Mouse (Mus musculus): Measurements from ENCODE around the gene Ttc9.

The Ttc9 gene

DNA sequence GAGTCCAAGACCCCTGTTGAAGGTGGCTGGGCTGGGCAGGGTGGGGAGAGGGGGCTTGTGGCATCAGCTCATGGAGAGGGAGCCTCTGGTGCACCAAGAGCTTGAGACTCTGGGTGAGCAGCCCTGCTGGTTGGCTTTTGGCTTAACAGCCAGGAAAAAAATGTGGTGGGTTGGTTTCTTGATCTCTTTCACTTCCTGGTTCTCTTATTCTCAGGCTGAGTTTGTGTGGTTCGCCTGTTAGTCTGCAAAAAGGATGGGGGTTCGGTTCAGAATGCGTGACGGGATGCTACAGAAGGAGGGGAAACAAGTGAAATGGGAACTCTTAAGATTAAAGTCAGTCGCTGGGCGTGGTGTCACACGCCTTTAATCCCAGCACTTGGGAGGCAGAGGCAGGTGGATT lies 27.0 kb downstream of the Ttc9 start:
- no peak for DNase-seq (ENCODE audit: low spot score)

DNA sequence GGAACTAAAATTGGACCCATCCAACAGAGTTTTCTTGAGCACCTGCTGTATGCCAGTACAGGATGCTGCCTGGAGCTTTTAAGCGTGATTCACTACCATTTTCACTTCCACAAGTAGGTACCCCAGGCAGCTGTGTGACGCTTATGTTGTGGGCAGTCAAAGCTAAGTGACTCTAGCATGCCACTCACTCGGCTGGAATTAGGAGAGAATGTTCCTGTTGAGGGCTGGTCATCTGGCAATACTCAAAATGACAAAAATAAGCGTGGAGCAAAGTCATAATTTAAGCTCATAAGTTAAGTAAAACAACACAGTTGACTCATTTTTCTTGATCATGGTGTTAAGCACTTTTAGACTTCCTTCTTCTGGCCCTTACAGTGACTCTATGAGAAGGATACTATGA lies 31.0 kb downstream of the Ttc9 start:
- no peak for DNase-seq (ENCODE audit: low spot score)

DNA sequence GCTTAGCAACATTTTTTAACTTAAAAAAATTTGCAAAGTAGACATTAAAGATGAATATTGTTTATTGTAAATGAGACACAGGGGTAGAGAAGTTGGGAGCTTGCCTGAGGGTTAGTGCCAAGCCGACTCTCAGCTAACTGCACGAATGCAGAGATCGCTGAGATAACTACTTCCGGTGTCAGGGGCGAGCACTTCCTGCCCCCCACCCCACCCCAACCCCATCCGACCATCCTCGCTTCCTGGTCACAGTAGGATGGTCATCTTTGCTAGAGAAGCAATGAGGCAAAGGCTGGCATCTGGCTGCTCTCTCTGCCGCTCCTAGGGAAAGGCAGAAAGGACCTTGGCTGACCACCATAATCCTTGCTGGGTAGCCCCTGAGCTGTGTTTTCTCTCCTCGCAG lies 32.1 kb downstream of the Ttc9 start:
- no peak for DNase-seq (ENCODE audit: low spot score)

DNA sequence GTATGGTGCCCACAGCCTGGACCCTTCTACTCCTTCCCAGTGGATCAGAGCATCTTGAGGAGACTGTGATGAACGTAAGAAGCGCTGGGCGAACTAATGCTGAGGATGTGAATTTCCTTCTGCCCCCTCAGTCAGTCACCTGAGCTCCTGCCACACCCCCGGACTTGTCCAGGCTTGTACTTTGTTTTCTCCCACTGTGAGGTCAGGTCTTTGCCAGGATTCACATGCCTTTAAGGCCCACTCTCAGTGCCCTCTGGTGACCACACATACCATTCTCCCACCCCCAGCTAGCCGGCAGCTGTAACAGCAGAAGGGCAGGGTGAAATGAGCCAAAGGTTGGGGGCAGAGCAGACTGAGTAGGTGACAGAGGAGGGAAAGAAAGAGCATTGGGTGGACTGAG lies 32.9 kb downstream of the Ttc9 start:
- no peak for DNase-seq (ENCODE audit: low spot score)

DNA sequence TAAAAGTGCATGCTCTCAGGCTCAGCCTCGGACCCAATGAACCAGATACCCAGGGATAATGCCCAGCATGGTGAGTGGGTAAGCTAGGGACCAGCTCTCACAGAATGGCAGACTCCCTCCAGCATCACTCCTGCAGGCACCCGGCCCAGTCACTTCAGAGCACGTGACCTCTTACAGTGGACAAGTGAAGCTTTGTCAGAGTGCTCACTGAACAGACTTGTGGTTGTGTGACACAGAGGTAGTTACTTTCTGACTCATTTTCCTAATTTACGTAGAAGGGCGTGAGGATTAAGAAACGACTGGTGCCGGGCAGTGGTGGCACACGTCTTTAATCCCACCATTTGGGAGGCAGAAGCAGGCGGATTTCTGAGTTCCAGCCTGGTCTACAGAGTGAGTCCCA lies 37.4 kb downstream of the Ttc9 start:
- no peak for DNase-seq (ENCODE audit: low spot score)

DNA sequence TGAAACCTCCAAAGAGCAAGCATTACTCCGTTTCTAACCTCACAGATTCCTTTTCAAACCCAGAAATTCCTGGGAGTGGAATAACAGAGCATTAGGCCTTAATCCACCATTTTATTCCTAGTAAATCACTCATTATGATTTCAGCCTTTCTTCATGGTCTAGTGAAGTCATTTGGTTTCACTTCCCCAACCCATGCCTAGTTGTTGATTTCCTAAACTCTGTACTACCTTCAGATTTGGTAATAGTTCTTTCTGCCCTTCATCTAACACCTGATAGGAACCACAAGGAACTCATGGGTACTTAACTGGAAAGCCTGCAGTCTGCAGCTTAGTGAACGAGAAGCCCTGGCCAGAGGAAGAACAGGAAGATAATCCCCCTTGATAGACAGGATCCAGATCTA lies 44.5 kb downstream of the Ttc9 start:
- no peak for DNase-seq (ENCODE audit: low spot score)

DNA sequence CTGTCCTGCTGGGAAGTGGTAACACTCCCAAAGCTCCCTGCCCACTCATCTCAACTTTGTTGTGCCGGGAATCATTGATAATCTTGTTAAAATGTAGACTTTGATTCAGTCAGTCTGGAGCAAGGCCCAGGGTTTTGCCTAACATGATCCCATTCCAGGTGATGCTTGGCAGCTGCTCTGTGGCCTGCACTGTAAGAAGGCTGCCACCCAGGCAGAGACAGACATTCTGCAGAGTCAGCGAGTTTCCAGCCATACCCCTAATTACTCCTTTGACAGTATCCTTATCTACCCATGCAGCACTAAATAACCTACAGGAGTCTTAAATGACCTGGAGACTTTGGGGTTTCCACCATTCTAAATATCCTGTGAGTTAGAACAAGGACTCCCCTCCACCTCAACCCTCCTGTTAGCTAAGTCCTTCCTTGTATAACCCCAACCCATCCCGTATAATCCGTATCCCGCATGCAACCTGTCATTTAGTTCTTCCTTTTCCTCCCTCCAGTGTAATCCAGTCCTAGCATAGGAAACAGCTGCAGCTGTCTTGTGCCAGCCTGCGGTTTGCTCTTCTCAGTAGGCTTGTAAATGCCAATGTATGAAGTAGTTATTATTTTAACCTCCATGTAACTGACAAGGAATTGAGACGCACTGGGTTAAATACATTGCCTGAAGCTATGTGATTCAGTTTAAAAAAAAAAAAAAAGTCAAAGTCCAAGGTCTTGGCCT lies 48.9 kb downstream of the Ttc9 start:
- no peak for DNase-seq (ENCODE audit: low spot score)

DNA sequence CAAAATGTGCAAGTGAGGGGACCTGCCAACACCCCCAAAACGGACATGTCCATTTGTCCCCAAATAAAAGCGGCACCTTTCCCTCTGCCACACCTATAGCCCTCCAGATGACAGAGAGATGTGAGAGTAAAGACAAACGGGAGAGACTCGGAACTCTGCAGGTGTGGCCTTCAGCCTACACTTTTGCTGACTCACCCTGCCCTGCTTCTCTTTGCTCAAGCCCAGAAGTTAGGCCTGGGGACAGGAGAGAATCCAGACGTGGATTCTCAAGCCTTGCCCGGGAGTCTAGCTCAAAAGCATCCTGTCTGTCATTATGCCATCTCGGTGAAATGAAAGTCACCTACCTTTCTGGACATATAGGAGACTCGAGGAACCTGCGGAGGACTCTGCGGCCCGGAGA lies 52.3 kb downstream of the Ttc9 start:
- no peak for DNase-seq (ENCODE audit: low spot score)

DNA sequence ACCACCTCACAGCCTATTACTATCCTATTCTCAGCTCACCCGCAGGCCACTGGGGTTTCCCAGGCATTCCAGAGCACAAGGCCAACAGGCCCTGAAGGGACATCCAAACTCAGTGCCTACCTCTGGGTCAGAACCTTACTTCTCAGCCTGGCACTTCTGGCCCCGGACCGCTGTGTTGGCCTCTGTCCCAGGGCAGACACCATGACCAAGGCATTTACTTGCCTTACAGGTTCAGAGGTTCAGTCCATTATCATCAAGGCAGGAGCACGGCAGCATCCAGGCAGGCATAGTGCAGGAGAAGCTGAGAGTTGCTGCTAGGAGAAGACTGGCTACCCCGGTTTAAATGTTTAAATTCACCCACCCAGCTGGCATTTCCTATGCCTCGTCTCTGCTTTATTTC lies 53.0 kb downstream of the Ttc9 start:
- no peak for DNase-seq (ENCODE audit: low spot score)

DNA sequence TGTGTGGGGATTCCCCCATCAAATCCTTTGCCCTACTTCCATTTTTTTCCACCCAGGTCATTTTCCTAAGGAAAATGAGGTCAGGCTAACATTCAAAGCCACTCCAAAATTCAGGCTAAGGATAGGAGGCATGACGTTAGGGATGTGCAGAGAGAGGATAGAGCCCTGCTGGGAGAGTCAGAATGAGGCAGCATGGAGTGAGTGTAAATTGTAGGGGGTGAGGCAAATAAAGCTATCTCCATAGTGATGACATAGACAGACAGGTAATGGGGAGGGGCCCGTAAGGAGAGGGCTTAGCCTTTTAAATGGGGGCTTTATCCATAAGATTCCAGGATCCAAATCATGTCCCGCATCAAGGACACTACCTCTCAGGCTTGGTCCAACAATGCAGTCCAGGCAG lies 54.9 kb downstream of the Ttc9 start:
- DNase-seq (ENCODE audit: low spot score): no peak

DNA sequence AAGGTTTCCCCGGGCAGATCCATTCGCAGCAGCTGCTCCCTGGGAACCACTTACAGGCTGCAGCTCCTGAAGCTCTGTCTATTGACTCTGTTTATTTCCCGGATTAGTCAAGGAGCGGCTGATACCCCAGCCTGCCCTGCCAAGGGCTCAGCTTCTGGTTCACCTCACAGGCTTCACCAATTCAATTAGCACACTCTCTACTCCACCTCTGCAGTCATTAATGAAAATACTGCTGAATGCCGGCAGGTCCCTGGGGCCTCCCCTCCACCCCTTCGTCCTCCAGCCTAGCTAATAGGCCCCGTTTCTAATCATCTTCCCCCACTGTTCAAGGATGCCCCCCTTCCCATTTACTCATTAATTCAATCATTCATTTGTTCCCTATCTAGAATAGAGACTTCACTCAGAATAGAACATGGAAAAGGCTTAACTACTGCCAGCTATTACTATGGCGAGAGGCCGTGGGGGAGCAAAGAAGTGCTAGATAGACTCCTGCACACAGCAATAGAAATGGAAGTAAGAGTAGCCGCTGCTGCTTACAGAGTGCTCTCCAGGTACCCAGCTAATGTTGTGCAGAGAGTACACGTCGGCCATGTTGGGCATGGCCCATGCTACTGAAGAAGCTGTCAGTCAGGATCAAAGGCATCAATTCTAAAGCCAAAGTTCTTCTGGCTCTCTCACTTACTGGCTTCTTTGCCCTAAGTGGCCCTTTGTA lies 55.5 kb downstream of the Ttc9 start:
- DNase-seq (ENCODE audit: low spot score): no peak

DNA sequence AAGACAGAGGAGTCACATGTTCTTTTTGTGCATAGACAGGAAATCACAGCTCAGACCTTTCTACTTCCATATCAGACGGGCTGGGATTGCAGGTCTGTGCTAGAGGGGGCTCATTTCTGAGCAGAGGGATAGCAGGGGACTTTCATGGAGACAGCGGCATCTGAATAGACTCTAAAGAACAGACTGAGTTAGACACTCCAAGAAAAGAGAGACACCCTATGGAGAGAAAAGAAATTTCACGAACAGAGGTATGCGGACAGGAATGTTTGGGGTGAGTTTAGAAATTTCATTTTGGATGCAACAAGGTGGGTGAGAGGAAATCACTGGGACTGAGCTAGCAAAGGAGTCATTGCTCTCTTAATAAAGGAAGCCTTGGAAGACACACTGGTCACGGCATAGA lies 56.8 kb downstream of the Ttc9 start:
- no peak for DNase-seq (ENCODE audit: low spot score)

DNA sequence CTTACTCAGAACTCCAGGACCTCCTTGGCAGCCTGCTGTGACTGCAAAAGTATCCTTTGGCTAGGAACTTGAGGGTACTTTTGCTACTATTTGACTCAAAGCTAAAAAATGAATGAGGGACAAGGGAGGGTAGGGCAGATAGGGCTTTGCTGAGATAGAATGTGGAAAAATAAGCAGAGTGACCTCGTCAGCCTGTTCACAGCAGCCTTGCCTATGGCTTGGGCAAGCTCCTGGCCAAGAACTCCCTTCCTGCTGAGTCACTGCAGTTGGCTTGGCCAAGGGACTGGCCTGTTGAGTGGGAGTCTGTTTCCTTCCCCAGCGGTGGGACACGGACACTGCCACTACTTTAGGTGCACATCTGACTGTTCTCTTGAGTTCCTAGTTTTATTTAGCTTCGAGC lies 57.5 kb downstream of the Ttc9 start:
- DNase-seq (ENCODE audit: low spot score): peak; percentile 43

DNA sequence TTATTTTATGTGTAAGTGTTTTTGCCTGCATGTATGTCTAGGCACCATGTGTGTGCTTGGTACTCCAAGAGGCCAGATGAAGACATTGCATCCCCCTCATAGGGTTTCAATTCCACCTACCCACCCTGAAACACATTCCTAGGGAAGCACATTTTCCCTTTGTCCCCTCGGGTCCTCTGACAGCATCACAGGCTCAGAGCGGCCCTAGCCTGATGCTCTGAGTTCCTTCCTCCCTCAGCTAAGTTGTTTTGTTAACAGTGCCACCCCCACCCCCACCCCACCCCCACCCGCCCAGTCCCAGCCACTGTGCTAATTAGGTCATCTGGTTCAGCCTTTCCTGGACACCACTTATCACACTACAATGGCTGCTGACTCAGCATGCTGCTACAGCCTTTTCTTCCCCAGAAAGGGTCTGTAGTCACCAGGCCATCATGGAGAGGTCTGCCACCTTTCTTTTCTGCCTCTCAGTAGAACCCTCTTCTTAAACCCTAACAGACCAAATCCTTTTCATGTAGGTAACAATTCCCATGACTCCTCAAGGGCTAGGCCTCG lies 58.5 kb downstream of the Ttc9 start:
- DNase-seq (ENCODE audit: low spot score): no peak

DNA sequence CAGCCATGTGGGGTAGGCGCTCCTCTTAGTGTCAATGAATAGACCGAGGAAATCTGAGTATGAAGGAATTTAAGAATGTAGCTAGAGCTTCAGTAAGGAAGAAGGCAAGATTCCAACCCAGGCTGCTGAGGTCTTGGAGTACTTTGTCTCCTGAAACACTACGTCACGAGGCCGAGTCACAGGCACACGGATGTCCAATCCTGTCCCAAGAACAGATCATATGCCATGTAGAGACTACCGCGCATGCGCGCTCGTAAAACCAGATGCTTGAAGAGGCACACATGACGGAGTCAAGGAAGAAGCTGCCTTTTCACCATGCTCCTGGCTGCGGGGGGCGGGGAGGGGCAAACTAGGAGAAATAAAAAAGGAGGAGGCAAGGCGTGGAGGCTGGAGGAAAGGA lies 59.1 kb downstream of the Ttc9 start:
- peak; percentile 28 for DNase-seq (ENCODE audit: low spot score)

DNA sequence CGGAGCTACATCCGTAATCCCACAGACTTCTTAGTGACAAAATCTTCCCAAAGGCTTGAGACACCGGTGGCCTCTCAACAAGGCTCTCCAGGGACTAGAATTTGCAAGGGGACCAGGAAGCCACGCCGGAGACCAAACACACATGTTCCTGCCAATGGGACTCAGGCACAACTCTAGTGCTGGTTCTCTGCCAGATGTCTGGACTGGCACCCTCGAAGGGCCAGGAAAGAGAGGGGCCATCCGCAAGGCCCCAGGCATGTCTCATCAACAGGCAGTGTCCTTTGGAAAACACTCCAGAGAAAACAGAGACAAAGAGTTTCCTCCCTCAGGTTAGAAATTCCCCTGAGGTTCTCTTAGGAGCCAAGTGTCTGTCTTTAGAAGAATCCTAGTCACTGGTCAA lies 59.7 kb downstream of the Ttc9 start:
- no peak for DNase-seq (ENCODE audit: low spot score)

DNA sequence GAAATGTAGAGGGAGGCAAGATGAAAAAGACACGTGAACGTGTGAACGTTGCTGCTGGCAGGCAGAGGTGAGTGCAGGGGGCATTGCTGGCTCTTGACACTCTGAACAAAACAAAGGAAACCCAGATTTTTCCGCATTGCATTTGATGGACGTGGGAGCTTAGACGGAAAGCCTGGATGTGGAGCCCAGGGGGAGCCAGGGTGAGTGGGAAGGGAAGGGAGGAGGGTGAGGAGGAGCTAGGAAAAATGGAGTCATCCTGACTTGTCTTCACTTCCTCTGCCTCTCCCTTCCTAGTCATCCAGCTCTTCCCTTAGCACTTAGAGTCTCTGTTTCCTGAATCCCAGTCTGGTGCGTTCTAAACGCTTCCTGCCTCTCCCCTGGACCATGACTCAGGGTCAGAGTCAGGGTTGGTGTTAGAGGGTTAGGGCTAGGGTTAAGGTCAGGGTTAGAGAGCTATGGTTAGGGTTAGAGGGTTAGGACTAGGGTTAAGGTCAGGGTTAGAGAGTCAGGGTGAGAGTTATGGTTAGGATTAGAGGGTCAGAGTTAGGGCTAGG lies 60.2 kb downstream of the Ttc9 start:
- DNase-seq (ENCODE audit: low spot score): no peak

DNA sequence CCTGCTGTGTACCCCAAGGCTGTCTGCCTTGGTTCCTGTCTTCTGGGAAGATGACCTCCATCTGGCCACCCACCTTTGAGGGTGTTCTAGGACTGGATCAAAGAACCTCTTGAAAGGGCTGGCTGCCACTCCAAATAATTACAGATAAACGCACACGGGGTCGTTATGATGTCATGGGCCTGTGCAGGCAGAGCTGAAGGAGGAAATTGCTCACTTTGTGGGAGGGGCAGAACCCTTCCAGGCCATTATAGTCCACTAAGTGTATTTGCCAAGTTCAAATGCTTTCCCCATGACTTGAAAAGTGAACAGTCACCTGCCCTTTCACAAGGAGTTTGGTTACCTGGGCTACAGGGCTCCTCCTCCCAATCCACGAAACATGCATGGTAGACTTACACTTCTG lies 67.0 kb downstream of the Ttc9 start:
- no peak for DNase-seq (ENCODE audit: low spot score)

DNA sequence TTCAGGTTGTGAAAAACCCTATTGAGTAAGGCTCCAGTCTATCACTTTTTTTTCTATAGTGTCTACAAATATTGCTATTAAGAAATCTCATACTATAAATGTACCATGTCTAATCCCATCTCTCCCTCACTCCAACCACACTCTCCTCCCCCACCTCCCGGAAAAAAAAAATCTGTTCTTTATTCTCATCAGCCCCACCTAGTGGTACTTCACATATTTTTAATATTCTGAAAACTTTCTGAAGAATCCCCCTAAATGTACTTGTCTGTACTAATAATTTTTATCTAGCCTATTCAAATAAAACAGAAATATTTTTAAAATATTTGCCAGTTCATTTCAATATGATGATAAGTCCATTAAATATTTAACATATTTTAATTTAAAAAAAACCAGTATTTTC lies 71.9 kb downstream of the Ttc9 start:
- DNase-seq (ENCODE audit: low spot score): no peak

DNA sequence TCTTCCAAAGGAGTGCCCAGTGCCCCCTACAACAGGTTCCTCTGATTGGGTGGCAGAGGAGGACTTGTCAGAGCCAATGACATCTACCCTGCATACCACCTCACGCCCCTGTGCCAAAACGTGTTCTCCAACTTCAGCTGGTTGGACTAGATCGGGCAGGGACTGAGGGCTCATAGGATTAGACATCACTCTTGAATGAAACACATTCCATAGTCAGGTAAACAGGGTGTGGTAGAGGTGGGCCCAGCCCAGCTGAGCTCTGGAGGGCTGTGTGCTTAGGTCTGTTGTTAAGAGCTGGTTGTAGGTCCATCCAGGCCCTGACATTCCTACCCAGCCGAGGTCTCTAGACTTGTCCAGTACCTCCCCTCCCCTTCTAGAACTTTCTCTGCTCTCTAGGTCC lies 81.6 kb downstream of the Ttc9 start:
- DNase-seq (ENCODE audit: low spot score): no peak
